Mouse (Mus musculus): ENCODE data around the gene Igfn1. TPM values are rescaled to one million over a fixed set of nuclear protein-coding genes. Genes with fewer than 3 reads are reported as not detected.

The Igfn1 gene
- polyA plus RNA-seq, 1 experiment from 2014 or later: 0.09 TPM

GRCm38 (mm10) chr1:135944526-135945259 is 61.4 kb downstream of the Igfn1 start:
- WGBS: 43% methylated on average over 12 of the region's 12 CpGs
- Histone ChIP-seq H3K27ac (no peak overlapping the region), H3K4me3 (no peak overlapping the region), H3K9me3 (no peaks in the 10 kb centered on the region), H3K4me1 (replicated peaks) (peaks cover 6% of the 10 kb centered on the region), H3K27me3 (ENCODE audit: insufficient read depth, poor library complexity, severe bottlenecking) (peaks cover 42% of the 10 kb centered on the region), H3K36me3 (no peaks in the 10 kb centered on the region)
- DNase-seq (ENCODE audit: low spot score): peak; percentile 70

GRCm38 (mm10) chr1:135943713-135944112 is 62.4 kb downstream of the Igfn1 start:
- Histone ChIP-seq H3K4me1 (replicated peaks) (peaks cover 6% of the 10 kb centered on the region), H3K36me3 (no peaks in the 10 kb centered on the region), H3K27ac (no peak overlapping the region), H3K4me3 (no peak overlapping the region), H3K27me3 (ENCODE audit: insufficient read depth, poor library complexity, severe bottlenecking) (peaks cover 42% of the 10 kb centered on the region), H3K9me3 (no peaks in the 10 kb centered on the region)
- 87% methylated on average over 2 of the region's 2 CpGs for WGBS
- DNase-seq (ENCODE audit: low spot score): no peak

- H3K27ac ChIP-seq: no peak overlapping the region
- no peak for DNase-seq (ENCODE audit: low spot score)
- 42% methylated on average over 7 of the region's 7 CpGs for WGBS
Measured at GRCm38 (mm10) chr1:135942116-135942515, 64.0 kb downstream of the Igfn1 start.

GRCm38 (mm10) chr1:135941259-135942006 is 64.7 kb downstream of the Igfn1 start:
- WGBS: 71% methylated on average over 6 of the region's 6 CpGs
- peaks cover 6% of the 10 kb centered on the region for H3K4me1 ChIP-seq (replicated peaks)
- H3K27ac ChIP-seq: peak overlapping the region; percentile 40; the same call in 1 of the 2 replicates

More at GRCm38 (mm10) chr1:135942116-135942515, 64.0 kb downstream of the Igfn1 start:
- H3K36me3 ChIP-seq: no peaks in the 10 kb centered on the region
- H3K4me1 ChIP-seq (replicated peaks): peaks cover 6% of the 10 kb centered on the region
- no peak overlapping the region for H3K4me3 ChIP-seq
- no peaks in the 10 kb centered on the region for H3K9me3 ChIP-seq
- peaks cover 39% of the 10 kb centered on the region for H3K27me3 ChIP-seq (ENCODE audit: insufficient read depth, poor library complexity, severe bottlenecking)

GRCm38 (mm10) chr1:135936091-135936490 is 70.1 kb downstream of the Igfn1 start:
- WGBS: 92% methylated on average over 1 of the region's 1 CpGs
- Histone ChIP-seq H3K36me3 (no peaks in the 10 kb centered on the region), H3K27me3 (ENCODE audit: insufficient read depth, poor library complexity, severe bottlenecking) (peaks cover 5% of the 10 kb centered on the region; the same call in 1 of the 2 replicates), H3K4me3 (no peak overlapping the region), H3K27ac (no peak overlapping the region), H3K4me1 (replicated peaks) (no peaks in the 10 kb centered on the region), H3K9me3 (no peaks in the 10 kb centered on the region)
- DNase-seq (ENCODE audit: low spot score): no peak

More at GRCm38 (mm10) chr1:135941259-135942006, 64.7 kb downstream of the Igfn1 start:
- H3K27me3 ChIP-seq (ENCODE audit: insufficient read depth, poor library complexity, severe bottlenecking): peaks cover 35% of the 10 kb centered on the region
- no peak overlapping the region for H3K4me3 ChIP-seq
- no peaks in the 10 kb centered on the region for H3K36me3 ChIP-seq
- DNase-seq (ENCODE audit: low spot score): no peak
- no peaks in the 10 kb centered on the region for H3K9me3 ChIP-seq

- no peak for DNase-seq (ENCODE audit: low spot score)
- no peaks in the 10 kb centered on the region for H3K9me3 ChIP-seq
- no peak overlapping the region for H3K27ac ChIP-seq
- 0 out of 2 replicates have a peak, but pooled peaks cover 3% of the 10 kb centered on the region for H3K27me3 ChIP-seq (ENCODE audit: insufficient read depth, poor library complexity, severe bottlenecking)
- 82% methylated on average over 18 of the region's 18 CpGs for WGBS
- 0 out of 2 replicates have a peak, but pooled peaks cover 5% of the 10 kb centered on the region for H3K4me1 ChIP-seq (replicated peaks)
- no peak overlapping the region for H3K4me3 ChIP-seq
- no peaks in the 10 kb centered on the region for H3K36me3 ChIP-seq
Measured at GRCm38 (mm10) chr1:135933704-135934293, 72.3 kb downstream of the Igfn1 start.

GRCm38 (mm10) chr1:135929876-135930275 is 76.3 kb downstream of the Igfn1 start:
- WGBS: 63% methylated on average over 3 of the region's 3 CpGs
- no peak for DNase-seq (ENCODE audit: low spot score)
- no peaks in the 10 kb centered on the region for H3K36me3 ChIP-seq
- H3K4me3 ChIP-seq: no peak overlapping the region
- peaks cover 19% of the 10 kb centered on the region for H3K27me3 ChIP-seq (ENCODE audit: insufficient read depth, poor library complexity, severe bottlenecking)
- H3K9me3 ChIP-seq: no peaks in the 10 kb centered on the region
- 0 out of 2 replicates have a peak, but pooled peaks cover 5% of the 10 kb centered on the region for H3K4me1 ChIP-seq (replicated peaks)
- H3K27ac ChIP-seq: no peak overlapping the region

- no peak overlapping the region for H3K27ac ChIP-seq
- DNase-seq (ENCODE audit: low spot score): no peak
- no peaks in the 10 kb centered on the region for H3K9me3 ChIP-seq
- 77% methylated on average over 5 of the region's 5 CpGs for WGBS
- H3K27me3 ChIP-seq (ENCODE audit: insufficient read depth, poor library complexity, severe bottlenecking): peaks cover 51% of the 10 kb centered on the region
- H3K36me3 ChIP-seq: no peaks in the 10 kb centered on the region
- no peak overlapping the region for H3K4me3 ChIP-seq
- 0 out of 2 replicates have a peak, but pooled peaks cover 7% of the 10 kb centered on the region for H3K4me1 ChIP-seq (replicated peaks)
Measured at GRCm38 (mm10) chr1:135925848-135926247, 80.3 kb downstream of the Igfn1 start.

GRCm38 (mm10) chr1:135924377-135924994 is 81.7 kb downstream of the Igfn1 start:
- 67% methylated on average over 5 of the region's 5 CpGs for WGBS
- H3K27me3 ChIP-seq (ENCODE audit: insufficient read depth, poor library complexity, severe bottlenecking): peaks cover 64% of the 10 kb centered on the region
- no peaks in the 10 kb centered on the region for H3K9me3 ChIP-seq
- no peak overlapping the region for H3K27ac ChIP-seq
- H3K4me1 ChIP-seq (replicated peaks): 0 out of 2 replicates have a peak, but pooled peaks cover 2% of the 10 kb centered on the region
- H3K36me3 ChIP-seq: no peaks in the 10 kb centered on the region
- H3K4me3 ChIP-seq: no peak overlapping the region
- DNase-seq (ENCODE audit: low spot score): no peak

GRCm38 (mm10) chr1:135923229-135923628 is 82.9 kb downstream of the Igfn1 start:
- no peak overlapping the region for H3K27ac ChIP-seq
- 81% methylated on average over 7 of the region's 7 CpGs for WGBS
- peaks cover 14% of the 10 kb centered on the region for H3K4me1 ChIP-seq (replicated peaks)
- H3K36me3 ChIP-seq: no peaks in the 10 kb centered on the region
- no peak for DNase-seq (ENCODE audit: low spot score)
- no peak overlapping the region for H3K4me3 ChIP-seq
- no peaks in the 10 kb centered on the region for H3K9me3 ChIP-seq
- H3K27me3 ChIP-seq (ENCODE audit: insufficient read depth, poor library complexity, severe bottlenecking): peaks cover 77% of the 10 kb centered on the region

GRCm38 (mm10) chr1:135918644-135919407 is 87.3 kb downstream of the Igfn1 start, which contains the start of gene Pkp1:
Pkp1 (minus strand) TSS chr1:135919207.
- Histone ChIP-seq H3K9me3 (no peaks in the 10 kb centered on the region), H3K4me1 (replicated peaks) (peaks cover 20% of the 10 kb centered on the region), H3K27ac (no peak within 1 kb of the TSS), H3K4me3 (peak within 1 kb of the TSS; percentile 47), H3K36me3 (no peaks in the 10 kb centered on the region), H3K27me3 (ENCODE audit: insufficient read depth, poor library complexity, severe bottlenecking) (peaks cover 91% of the 10 kb centered on the region)
- under 1% methylated on average over 67 of the region's 67 CpGs for WGBS
- DNase-seq (ENCODE audit: low spot score): peak; percentile 30

GRCm38 (mm10) chr1:135917206-135917605 is 88.9 kb downstream of the Igfn1 start:
- no peak overlapping the region for H3K4me3 ChIP-seq
- no peaks in the 10 kb centered on the region for H3K9me3 ChIP-seq
- DNase-seq (ENCODE audit: low spot score): no peak
- peaks cover 18% of the 10 kb centered on the region for H3K4me1 ChIP-seq (replicated peaks)
- no peak overlapping the region for H3K27ac ChIP-seq
- WGBS: 8% methylated on average over 5 of the region's 5 CpGs
- no peaks in the 10 kb centered on the region for H3K36me3 ChIP-seq
- H3K27me3 ChIP-seq (ENCODE audit: insufficient read depth, poor library complexity, severe bottlenecking): peaks cover 89% of the 10 kb centered on the region
